Mouse (Mus musculus) heart, embryonic 14.5 days (tissue): ENCODE results near the gene Car9. TPM values are rescaled to one million over a fixed set of nuclear protein-coding genes. Genes with fewer than 3 reads are reported as not detected.

Source experiments
- ATAC-seq: fragments of 200-750 bp; cut with Nextera tagmentation; 2 replicates; pipeline ENCODE4 v1.8.0; 2017; ENCODE audit warnings: low read depth, moderate TSS enrichment; ENCODE audit not compliant: insufficient number of reproducible peaks, insufficient read depth, low FRiP score
- H3K27ac ChIP-seq, 2 experiments: fragments of 200-500 bp in 1 of 2; fragments of 300-500 bp in 1 of 2; sonication (generic) in 1 of 2; replicated peaks in 1 of 2; 2 replicates each; pipeline ENCODE4 v1.5.1; 2012 to 2014; ENCODE audit warnings: low read depth in 2 of 2, low read length in 2 of 2, control low read depth in 1 of 2, mild to moderate bottlenecking in 1 of 2, mixed read lengths in 1 of 2; ENCODE audit not compliant: control insufficient read depth in 1 of 2, insufficient read depth in 1 of 2
- H3K27me3 ChIP-seq: fragments of 300-500 bp; sonication (generic); 2 replicates; pipeline ENCODE4 v1.6.1; 2014; ENCODE audit warnings: mild to moderate bottlenecking, low read length, control low read depth; ENCODE audit not compliant: control insufficient read depth, insufficient read depth
- H3K36me3 ChIP-seq: fragments of 300-500 bp; sonication (generic); 2 replicates; pipeline ENCODE4 v1.6.1; 2014; ENCODE audit warnings: mild to moderate bottlenecking, control low read depth, low read length, mixed read lengths; ENCODE audit not compliant: control insufficient read depth, insufficient read depth
- H3K4me1 ChIP-seq, 2 experiments: fragments of 200-500 bp in 1 of 2; fragments of 300-500 bp in 1 of 2; sonication (generic) in 1 of 2; 2 replicates each; pipeline ENCODE4 v1.6.1; 2012 to 2014; ENCODE audit warnings: low read length in 2 of 2, control low read depth in 1 of 2, mixed read lengths in 1 of 2; ENCODE audit not compliant: control insufficient read depth in 2 of 2, insufficient read depth in 2 of 2
- H3K4me2 ChIP-seq: fragments of 300-500 bp; sonication (generic); 2 replicates; pipeline ENCODE4 v1.6.1; 2014; ENCODE audit warnings: mild to moderate bottlenecking, low read length
- H3K4me3 ChIP-seq, 2 experiments: fragments of 200-500 bp in 1 of 2; fragments of 300-500 bp in 1 of 2; sonication (generic) in 1 of 2; 2 replicates each; pipeline ENCODE4 v1.5.1; 2012 to 2014; ENCODE audit warnings: low read length in 2 of 2, mild to moderate bottlenecking in 2 of 2, control low read depth in 1 of 2, low read depth in 1 of 2, moderate library complexity in 1 of 2; ENCODE audit not compliant: control insufficient read depth in 1 of 2, insufficient read depth in 1 of 2
- H3K9ac ChIP-seq: fragments of 300-500 bp; sonication (generic); 2 replicates; pipeline ENCODE4 v1.6.1; 2014; ENCODE audit warnings: mild to moderate bottlenecking, low read length
- H3K9me3 ChIP-seq: fragments of 300-500 bp; sonication (generic); 2 replicates; pipeline ENCODE4 v1.6.1; 2016; ENCODE audit warnings: low read length, control low read depth; ENCODE audit not compliant: control insufficient read depth
- WGBS: fragments of 180-500 bp; shearing (Covaris S2); extraction: QIAGEN DNeasy Blood & Tissue Kit; methylation state at CpG from one replicate; pipeline ENCODE4 v1.1.7; 2014; 5-methylcytosine and 5-hydroxymethylcytosine counted together
- polyA plus RNA-seq: library from polyadenylated mRNA; unstranded; fragments of >200 nt; fragmentation: Nextera tagmentation; extraction: Ambion mirVana; gene quantifications from 2 replicates; pipeline ENCODE4 v1.2.1, GENCODE M21; 2014

The Car9 gene
- polyA plus RNA-seq, 1 experiment from 2014 or later, result 2.4 TPM

DNA sequence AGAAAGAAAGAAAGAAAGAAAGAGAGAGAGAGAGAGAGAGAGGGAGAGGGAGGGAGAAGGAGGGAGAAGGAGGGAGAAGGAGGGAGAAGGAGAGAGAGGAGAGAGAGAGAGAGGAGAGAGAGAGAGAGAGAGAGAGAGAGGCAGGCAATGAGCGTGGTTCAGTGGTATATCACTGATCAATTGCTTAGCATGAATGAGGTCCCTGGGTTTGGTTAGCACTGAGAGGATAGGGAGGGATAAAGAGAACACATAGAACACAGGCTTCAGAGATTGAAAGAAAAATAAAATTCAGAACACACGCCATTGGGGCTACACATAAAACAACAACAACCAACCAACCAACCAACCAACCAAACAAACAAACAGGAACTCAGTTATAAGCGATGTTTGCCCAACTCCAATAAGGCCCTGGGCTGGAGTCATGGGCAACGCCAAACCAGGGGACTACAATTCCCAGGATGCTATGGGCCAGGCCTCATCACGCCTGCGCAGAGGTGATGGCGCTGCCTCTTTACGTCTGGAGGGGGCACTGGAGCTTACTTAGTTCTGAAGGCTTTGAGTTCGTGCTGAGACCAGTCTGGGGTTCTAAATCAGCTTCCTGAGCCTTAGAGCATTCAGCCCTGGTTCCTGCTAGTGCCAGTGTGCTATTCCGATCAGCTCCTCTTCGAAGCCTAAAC is 28.8 kb upstream of the Car9 start:
- Histone ChIP-seq H3K27me3 (no peaks in the 10 kb centered on the region), H3K9me3 (no peaks in the 10 kb centered on the region), H3K4me1 (peaks cover 4 to 6% of the 10 kb centered on the region in 2 experiments; a peak in 1 of 4 replicates), H3K36me3 (no peaks in the 10 kb centered on the region), H3K27ac (peak overlapping the region in 1 of 2 experiments; percentile 2; a peak in 1 of 4 replicates), H3K4me3 (peak overlapping the region; percentile 28 to 44), H3K9ac (peak overlapping the region; percentile 63), H3K4me2 (peak overlapping the region; percentile 58)
- ATAC-seq, result peak; percentile 63; the same call in 1 of the 2 replicates
- 15% methylated on average over 11 of the region's 11 CpGs for WGBS

- Histone ChIP-seq H3K36me3 (no peaks in the 10 kb centered on the region), H3K9me3 (no peaks in the 10 kb centered on the region), H3K27ac (peak overlapping the region in 1 of 2 experiments; percentile 2; a peak in 1 of 4 replicates), H3K27me3 (no peaks in the 10 kb centered on the region), H3K4me1 (peaks cover 4 to 6% of the 10 kb centered on the region in 2 experiments; a peak in 1 of 4 replicates), H3K4me3 (peak overlapping the region; percentile 28 to 44), H3K4me2 (peak overlapping the region; percentile 58), H3K9ac (peak overlapping the region; percentile 63)
- WGBS, result 47% methylated on average over 8 of the region's 8 CpGs
- peak; percentile 44; the same call in 1 of the 2 replicates for ATAC-seq
These were observed 28.3 kb upstream of the Car9 start for GRCm38 (mm10) chr4:43478534-43478858.

GRCm38 (mm10) chr4:43478906-43479832 is 27.6 kb upstream of the Car9 start:
- no peak overlapping the region; the same call in 1 of the 2 replicates for H3K9ac ChIP-seq
- 37% methylated on average over 24 of the region's 24 CpGs for whole genome bisulfite sequencing
- H3K4me1 ChIP-seq, result peaks cover 4 to 6% of the 10 kb centered on the region in 2 experiments; a peak in 1 of 4 replicates
- ATAC-seq, result no peak
- H3K4me2 ChIP-seq, result peak overlapping the region; percentile 58
- no peaks in the 10 kb centered on the region for H3K36me3 ChIP-seq
- peak overlapping the region in 1 of 2 experiments; percentile 12; a peak in 1 of 4 replicates for H3K27ac ChIP-seq
- no peaks in the 10 kb centered on the region for H3K9me3 ChIP-seq
- H3K27me3 ChIP-seq, result no peaks in the 10 kb centered on the region
- peak overlapping the region in 1 of 2 experiments; percentile 25; a peak in 1 of 4 replicates for H3K4me3 ChIP-seq

GRCm38 (mm10) chr4:43480985-43481384 is 25.8 kb upstream of the Car9 start:
- ATAC-seq, result no peak
- WGBS, result 80% methylated on average over 5 of the region's 5 CpGs
- no peak overlapping the region for H3K27ac ChIP-seq
- H3K27me3 ChIP-seq, result no peaks in the 10 kb centered on the region
- no peak overlapping the region for H3K4me2 ChIP-seq
- H3K9ac ChIP-seq, result no peak overlapping the region
- H3K36me3 ChIP-seq, result no peaks in the 10 kb centered on the region
- no peak overlapping the region for H3K4me3 ChIP-seq
- H3K4me1 ChIP-seq, result peaks cover 4 to 6% of the 10 kb centered on the region in 2 experiments; a peak in 1 of 4 replicates
- H3K9me3 ChIP-seq, result no peaks in the 10 kb centered on the region

DNA sequence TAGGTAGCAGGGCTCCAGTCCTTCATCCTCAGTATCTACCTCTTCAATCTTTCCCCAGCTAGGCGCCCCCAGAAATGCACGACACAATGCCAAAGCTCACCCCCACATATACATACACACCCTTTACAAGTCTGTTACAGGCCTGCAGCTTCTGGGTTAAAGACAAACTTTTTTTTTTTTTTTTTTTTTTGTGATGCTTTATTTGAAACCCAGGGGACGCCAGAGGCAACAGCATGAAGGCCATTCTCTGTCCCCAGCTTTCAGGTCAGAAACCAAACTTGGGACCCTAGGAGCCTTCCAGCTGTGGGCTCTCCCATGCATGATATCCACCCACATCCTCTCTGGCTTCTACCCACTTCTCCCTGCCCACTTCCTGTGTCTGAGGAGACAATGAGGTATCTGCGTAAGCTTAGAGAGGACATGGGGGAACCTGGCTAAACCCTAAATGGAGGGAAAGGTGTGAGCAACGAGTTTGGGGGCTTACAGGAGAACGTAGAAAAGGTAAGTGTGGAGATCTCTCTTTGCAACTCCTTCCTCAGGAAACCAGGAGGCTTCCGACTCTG is 24.8 kb upstream of the Car9 start:
- Histone ChIP-seq H3K9ac (no peak overlapping the region), H3K4me2 (no peak overlapping the region), H3K27ac (no peak overlapping the region), H3K4me3 (no peak overlapping the region), H3K27me3 (no peaks in the 10 kb centered on the region), H3K36me3 (no peaks in the 10 kb centered on the region), H3K9me3 (no peaks in the 10 kb centered on the region), H3K4me1 (peaks cover 4 to 6% of the 10 kb centered on the region in 2 experiments; a peak in 1 of 4 replicates)
- ATAC-seq, result no peak
- WGBS, result 67% methylated on average over 7 of the region's 7 CpGs

- H3K4me2 ChIP-seq, result no peak overlapping the region
- H3K4me1 ChIP-seq, result peaks cover 4 to 6% of the 10 kb centered on the region in 2 experiments; a peak in 1 of 4 replicates
- no peak overlapping the region for H3K4me3 ChIP-seq
- no peaks in the 10 kb centered on the region for H3K27me3 ChIP-seq
- no peak overlapping the region for H3K27ac ChIP-seq
- H3K36me3 ChIP-seq, result no peaks in the 10 kb centered on the region
- WGBS, result 72% methylated on average over 10 of the region's 10 CpGs
- ATAC-seq, result no peak
- no peak overlapping the region for H3K9ac ChIP-seq
- H3K9me3 ChIP-seq, result no peaks in the 10 kb centered on the region
These were observed 24.2 kb upstream of the Car9 start for GRCm38 (mm10) chr4:43482591-43482990.

- Histone ChIP-seq H3K4me1 (peaks cover 1 to 2% of the 10 kb centered on the region in 2 experiments; a peak in 1 of 4 replicates), H3K36me3 (no peaks in the 10 kb centered on the region), H3K27ac (no peak within 1 kb of the TSS), H3K4me2 (no peak within 1 kb of the TSS), H3K4me3 (no peak within 1 kb of the TSS), H3K9ac (no peak within 1 kb of the TSS), H3K9me3 (no peaks in the 10 kb centered on the region), H3K27me3 (no peaks in the 10 kb centered on the region)
- 50% methylated on average over 12 of the region's 12 CpGs for WGBS
- no peak for ATAC-seq
These were observed 23.2 kb upstream of the Car9 start, which contains the start of gene Sit1 for GRCm38 (mm10) chr4:43483535-43484091. Gene Sit1 (minus strand): TSS chr4:43483734.
